Mouse (Mus musculus): ENCODE results near the gene Scin.

GRCm38 (mm10) chr12:40147319-40147718 lies 13.3 kb upstream of the Scin start:
- TF ChIP-seq GATA1 (IDR thresholded peaks at IDR 0.05; ENCODE audit: borderline replicate concordance, low read length) (no peak), FLI1 (IDR thresholded peaks at IDR 0.05; ENCODE audit: low read length) (no peak)
